Mouse (Mus musculus): ENCODE data around the gene Rbm4. TPM values are rescaled to one million over a fixed set of nuclear protein-coding genes. Genes with fewer than 3 reads are reported as not detected.

The Rbm4 gene
- polyA plus RNA-seq, 1 experiment: 72.7 TPM

DNA sequence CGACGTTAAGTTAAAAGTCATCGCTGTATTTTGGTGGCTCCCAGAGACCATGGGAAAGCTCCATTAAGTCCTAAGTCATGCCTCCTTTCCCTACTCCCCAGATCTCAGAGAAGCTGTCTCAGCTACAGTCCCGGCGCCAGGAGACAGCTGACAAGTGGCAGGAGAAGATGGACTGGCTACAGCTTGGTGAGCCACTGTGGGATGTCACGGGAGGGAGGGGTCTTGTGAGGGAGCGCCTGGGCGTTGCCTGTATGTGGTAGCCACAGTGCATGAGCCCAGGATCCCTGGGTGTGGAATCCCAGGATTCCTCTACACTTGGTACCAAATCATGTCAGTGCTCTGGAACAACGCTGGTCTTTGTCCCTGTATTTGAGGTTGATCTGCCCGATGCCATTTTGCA is 45.2 kb downstream of the Rbm4 start:
- Histone ChIP-seq H3K4me1 (ENCODE audit: control insufficient read depth, insufficient read depth, low read length) (no peaks in the 10 kb centered on the region), H3K27ac (ENCODE audit: insufficient read depth, low read length) (no peak overlapping the region), H3K9ac (ENCODE audit: low read depth, poor library complexity, severe bottlenecking) (no peak overlapping the region), H3K36me3 (ENCODE audit: control insufficient read depth, insufficient read depth, low read length, poor library complexity, severe bottlenecking) (peaks cover 3% of the 10 kb centered on the region; the same call in 1 of the 2 replicates), H3K4me3 (ENCODE audit: low read depth, low read length) (no peak overlapping the region), H3K9me3 (replicated peaks; ENCODE audit: control insufficient read depth, insufficient read depth, low read length, poor library complexity, severe bottlenecking) (no peaks in the 10 kb centered on the region), H3K27me3 (ENCODE audit: control insufficient read depth, insufficient read depth, low read length, poor library complexity, severe bottlenecking) (no peaks in the 10 kb centered on the region)
- no peak for TF ChIP-seq POLR2A (IDR thresholded peaks at IDR 0.05; ENCODE audit: insufficient read depth, low read length)
- TF ChIP-seq CTCF (IDR thresholded peaks at IDR 0.05; ENCODE audit: low read depth, low read length): no peak
- TF ChIP-seq EP300 (IDR thresholded peaks at IDR 0.05; ENCODE audit: insufficient read depth, low read depth, low read length): no peak

- no peak for TF ChIP-seq POLR2A (IDR thresholded peaks at IDR 0.05; ENCODE audit: insufficient read depth, low read length)
- TF ChIP-seq EP300 (IDR thresholded peaks at IDR 0.05; ENCODE audit: insufficient read depth, low read depth, low read length): no peak
- TF ChIP-seq CTCF (IDR thresholded peaks at IDR 0.05; ENCODE audit: low read depth, low read length): no peak
Measured at GRCm38 (mm10) chr19:4747631-4748312, 45.9 kb downstream of the Rbm4 start.

GRCm38 (mm10) chr19:4746611-4747010 is 47.1 kb downstream of the Rbm4 start:
- no peaks in the 10 kb centered on the region for H3K4me1 ChIP-seq (ENCODE audit: control insufficient read depth, insufficient read depth, low read length)
- no peak overlapping the region for H3K27ac ChIP-seq (ENCODE audit: insufficient read depth, low read length)
- no peaks in the 10 kb centered on the region for H3K27me3 ChIP-seq (ENCODE audit: control insufficient read depth, insufficient read depth, low read length, poor library complexity, severe bottlenecking)
- no peak overlapping the region for H3K9ac ChIP-seq (ENCODE audit: low read depth, poor library complexity, severe bottlenecking)
- peaks cover 3% of the 10 kb centered on the region; the same call in 1 of the 2 replicates for H3K36me3 ChIP-seq (ENCODE audit: control insufficient read depth, insufficient read depth, low read length, poor library complexity, severe bottlenecking)
- TF ChIP-seq EP300 (IDR thresholded peaks at IDR 0.05; ENCODE audit: insufficient read depth, low read depth, low read length) (no peak), POLR2A (IDR thresholded peaks at IDR 0.05; ENCODE audit: insufficient read depth, low read length) (no peak), CTCF (IDR thresholded peaks at IDR 0.05; ENCODE audit: low read depth, low read length) (no peak)
- H3K9me3 ChIP-seq (replicated peaks; ENCODE audit: control insufficient read depth, insufficient read depth, low read length, poor library complexity, severe bottlenecking): no peaks in the 10 kb centered on the region
- H3K4me3 ChIP-seq (ENCODE audit: low read depth, low read length): no peak overlapping the region

More at GRCm38 (mm10) chr19:4747631-4748312, 45.9 kb downstream of the Rbm4 start:
- H3K4me3 ChIP-seq (ENCODE audit: low read depth, low read length): no peak overlapping the region
- H3K36me3 ChIP-seq (ENCODE audit: control insufficient read depth, insufficient read depth, low read length, poor library complexity, severe bottlenecking): peaks cover 3% of the 10 kb centered on the region; the same call in 1 of the 2 replicates
- H3K9me3 ChIP-seq (replicated peaks; ENCODE audit: control insufficient read depth, insufficient read depth, low read length, poor library complexity, severe bottlenecking): no peaks in the 10 kb centered on the region
- H3K9ac ChIP-seq (ENCODE audit: low read depth, poor library complexity, severe bottlenecking): no peak overlapping the region
- no peaks in the 10 kb centered on the region for H3K27me3 ChIP-seq (ENCODE audit: control insufficient read depth, insufficient read depth, low read length, poor library complexity, severe bottlenecking)
- H3K4me1 ChIP-seq (ENCODE audit: control insufficient read depth, insufficient read depth, low read length): no peaks in the 10 kb centered on the region
- no peak overlapping the region for H3K27ac ChIP-seq (ENCODE audit: insufficient read depth, low read length)

DNA sequence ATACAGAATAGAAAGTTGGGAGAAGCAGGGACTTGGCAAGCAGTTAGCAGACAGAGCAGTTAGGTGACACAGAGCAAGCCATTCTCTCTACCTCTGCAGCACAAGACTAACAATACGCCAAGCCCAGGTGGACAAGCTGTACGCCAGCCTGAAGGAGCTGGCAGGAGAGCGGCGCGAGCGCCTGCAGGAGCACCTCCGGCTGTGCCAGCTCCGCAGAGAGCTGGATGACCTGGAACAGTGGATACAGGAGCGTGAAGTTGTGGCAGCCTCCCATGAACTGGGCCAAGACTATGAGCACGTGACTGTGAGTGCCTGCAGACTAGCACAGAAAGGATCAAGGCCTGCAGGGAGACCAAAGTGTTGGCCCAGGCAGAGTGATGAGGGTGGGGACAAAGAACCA is 48.0 kb downstream of the Rbm4 start:
- Histone ChIP-seq H3K36me3 (ENCODE audit: control insufficient read depth, insufficient read depth, low read length, poor library complexity, severe bottlenecking) (peaks cover 3% of the 10 kb centered on the region; the same call in 1 of the 2 replicates), H3K4me3 (ENCODE audit: low read depth, low read length) (no peak overlapping the region), H3K27ac (ENCODE audit: insufficient read depth, low read length) (no peak overlapping the region), H3K9me3 (replicated peaks; ENCODE audit: control insufficient read depth, insufficient read depth, low read length, poor library complexity, severe bottlenecking) (no peaks in the 10 kb centered on the region), H3K27me3 (ENCODE audit: control insufficient read depth, insufficient read depth, low read length, poor library complexity, severe bottlenecking) (no peaks in the 10 kb centered on the region), H3K4me1 (ENCODE audit: control insufficient read depth, insufficient read depth, low read length) (no peaks in the 10 kb centered on the region), H3K9ac (ENCODE audit: low read depth, poor library complexity, severe bottlenecking) (no peak overlapping the region)
- TF ChIP-seq EP300 (IDR thresholded peaks at IDR 0.05; ENCODE audit: insufficient read depth, low read depth, low read length) (no peak), CTCF (IDR thresholded peaks at IDR 0.05; ENCODE audit: low read depth, low read length) (no peak), POLR2A (IDR thresholded peaks at IDR 0.05; ENCODE audit: insufficient read depth, low read length) (no peak)

- Histone ChIP-seq H3K9me3 (replicated peaks; ENCODE audit: control insufficient read depth, insufficient read depth, low read length, poor library complexity, severe bottlenecking) (no peaks in the 10 kb centered on the region), H3K4me3 (ENCODE audit: low read depth, low read length) (no peak overlapping the region), H3K9ac (ENCODE audit: low read depth, poor library complexity, severe bottlenecking) (no peak overlapping the region), H3K27me3 (ENCODE audit: control insufficient read depth, insufficient read depth, low read length, poor library complexity, severe bottlenecking) (no peaks in the 10 kb centered on the region), H3K36me3 (ENCODE audit: control insufficient read depth, insufficient read depth, low read length, poor library complexity, severe bottlenecking) (peaks cover 3% of the 10 kb centered on the region; the same call in 1 of the 2 replicates), H3K27ac (ENCODE audit: insufficient read depth, low read length) (no peak overlapping the region), H3K4me1 (ENCODE audit: control insufficient read depth, insufficient read depth, low read length) (no peaks in the 10 kb centered on the region)
- no peak for TF ChIP-seq EP300 (IDR thresholded peaks at IDR 0.05; ENCODE audit: insufficient read depth, low read depth, low read length)
Measured at GRCm38 (mm10) chr19:4745057-4745456, 48.6 kb downstream of the Rbm4 start.

GRCm38 (mm10) chr19:4744026-4744425 is 49.7 kb downstream of the Rbm4 start:
- Histone ChIP-seq H3K9me3 (replicated peaks; ENCODE audit: control insufficient read depth, insufficient read depth, low read length, poor library complexity, severe bottlenecking) (no peaks in the 10 kb centered on the region), H3K9ac (ENCODE audit: low read depth, poor library complexity, severe bottlenecking) (no peak overlapping the region), H3K27me3 (ENCODE audit: control insufficient read depth, insufficient read depth, low read length, poor library complexity, severe bottlenecking) (no peaks in the 10 kb centered on the region), H3K36me3 (ENCODE audit: control insufficient read depth, insufficient read depth, low read length, poor library complexity, severe bottlenecking) (no peaks in the 10 kb centered on the region), H3K4me1 (ENCODE audit: control insufficient read depth, insufficient read depth, low read length) (no peaks in the 10 kb centered on the region), H3K4me3 (ENCODE audit: low read depth, low read length) (no peak overlapping the region), H3K27ac (ENCODE audit: insufficient read depth, low read length) (no peak overlapping the region)
- TF ChIP-seq POLR2A (IDR thresholded peaks at IDR 0.05; ENCODE audit: insufficient read depth, low read length): no peak
- TF ChIP-seq CTCF (IDR thresholded peaks at IDR 0.05; ENCODE audit: low read depth, low read length): no peak
- TF ChIP-seq EP300 (IDR thresholded peaks at IDR 0.05; ENCODE audit: insufficient read depth, low read depth, low read length): no peak
